Mouse (Mus musculus): ENCODE data around the gene Kdelr3. TPM values are rescaled to one million over a fixed set of nuclear protein-coding genes. Genes with fewer than 3 reads are reported as not detected.

Gene Kdelr3
- polyA plus RNA-seq, 1 experiment from 2014 or later = 18.3 TPM

DNA sequence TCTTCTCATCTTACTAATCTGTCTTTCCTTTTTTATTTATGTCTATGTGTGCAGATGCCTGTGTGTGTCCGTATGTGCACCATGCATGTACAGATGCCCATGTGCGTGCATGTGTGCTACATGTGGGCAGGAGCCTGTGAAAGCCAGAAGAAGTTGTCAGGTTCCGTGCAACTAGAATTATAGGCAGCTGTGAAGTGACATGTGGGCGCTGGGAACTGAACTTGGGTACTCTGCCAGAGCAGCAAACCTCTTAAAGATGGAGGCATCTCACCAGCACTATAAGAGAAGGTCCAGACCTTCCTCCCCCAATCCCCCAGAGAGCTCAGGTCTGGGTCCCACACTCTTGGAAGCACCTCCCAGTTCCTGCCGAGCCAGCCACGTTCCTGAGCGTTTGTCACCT lies 9.8 kb upstream of the Kdelr3 start:
- H3K27me3 ChIP-seq (ENCODE audit: control insufficient read depth, insufficient read depth, low read length) = peaks cover 80% of the 10 kb centered on the region
- H3K27ac ChIP-seq (ENCODE audit: low read depth, low read length) = no peak overlapping the region
- 37% methylated on average over 7 of the region's 7 CpGs for WGBS
- H3K9ac ChIP-seq (ENCODE audit: low read depth, low read length) = no peak overlapping the region
- peaks cover 9% of the 10 kb centered on the region for H3K4me1 ChIP-seq (replicated peaks; ENCODE audit: control insufficient read depth, insufficient read depth, low read length)
- no peak overlapping the region for H3K4me2 ChIP-seq (replicated peaks; ENCODE audit: low read depth, low read length)
- no peak for DNase-seq (ENCODE audit: low spot score)
- no peaks in the 10 kb centered on the region for H3K9me3 ChIP-seq (ENCODE audit: control insufficient read depth, low read length)
- H3K4me3 ChIP-seq (ENCODE audit: low read depth, low read length) = peak overlapping the region; percentile 57; the same call in 1 of the 2 replicates
- ATAC-seq (ENCODE audit: low FRiP score) = no peak
- no peaks in the 10 kb centered on the region for H3K36me3 ChIP-seq (ENCODE audit: control insufficient read depth, insufficient read depth, low read length)

GRCm38 (mm10) chr15:79507055-79507828 lies 9.0 kb upstream of the Kdelr3 start:
- no peak overlapping the region for H3K4me3 ChIP-seq (ENCODE audit: low read depth, low read length)
- H3K27me3 ChIP-seq (ENCODE audit: control insufficient read depth, insufficient read depth, low read length) = peaks cover 79% of the 10 kb centered on the region
- H3K9me3 ChIP-seq (ENCODE audit: control insufficient read depth, low read length) = no peaks in the 10 kb centered on the region
- H3K27ac ChIP-seq (ENCODE audit: low read depth, low read length) = no peak overlapping the region
- no peak for ATAC-seq (ENCODE audit: low FRiP score)
- H3K36me3 ChIP-seq (ENCODE audit: control insufficient read depth, insufficient read depth, low read length) = no peaks in the 10 kb centered on the region
- WGBS = 58% methylated on average over 27 of the region's 31 CpGs
- no peak overlapping the region for H3K9ac ChIP-seq (ENCODE audit: low read depth, low read length)
- H3K4me1 ChIP-seq (replicated peaks; ENCODE audit: control insufficient read depth, insufficient read depth, low read length) = peaks cover 13% of the 10 kb centered on the region
- no peak overlapping the region for H3K4me2 ChIP-seq (replicated peaks; ENCODE audit: low read depth, low read length)
- DNase-seq (ENCODE audit: low spot score) = no peak

- DNase-seq (ENCODE audit: low spot score) = no peak
- 35% methylated on average over 6 of the region's 6 CpGs for WGBS
Observed at GRCm38 (mm10) chr15:79509998-79510397, 6.2 kb upstream of the Kdelr3 start.

GRCm38 (mm10) chr15:79510425-79510824 lies 5.8 kb upstream of the Kdelr3 start:
- peaks cover 10% of the 10 kb centered on the region for H3K4me1 ChIP-seq (replicated peaks; ENCODE audit: control insufficient read depth, insufficient read depth, low read length)
- no peak for ATAC-seq (ENCODE audit: low FRiP score)
- H3K27ac ChIP-seq (ENCODE audit: low read depth, low read length) = no peak overlapping the region
- peaks cover 75% of the 10 kb centered on the region for H3K27me3 ChIP-seq (ENCODE audit: control insufficient read depth, insufficient read depth, low read length)
- H3K9me3 ChIP-seq (ENCODE audit: control insufficient read depth, low read length) = no peaks in the 10 kb centered on the region
- no peak overlapping the region for H3K4me3 ChIP-seq (ENCODE audit: low read depth, low read length)
- no peak overlapping the region for H3K9ac ChIP-seq (ENCODE audit: low read depth, low read length)
- H3K36me3 ChIP-seq (ENCODE audit: control insufficient read depth, insufficient read depth, low read length) = no peaks in the 10 kb centered on the region
- 79% methylated on average over 7 of the region's 7 CpGs for WGBS
- no peak for DNase-seq (ENCODE audit: low spot score)
- H3K4me2 ChIP-seq (replicated peaks; ENCODE audit: low read depth, low read length) = no peak overlapping the region

More at GRCm38 (mm10) chr15:79509998-79510397, 6.2 kb upstream of the Kdelr3 start:
- no peak for ATAC-seq (ENCODE audit: low FRiP score)
- Histone ChIP-seq H3K4me3 (ENCODE audit: low read depth, low read length) (no peak overlapping the region), H3K27me3 (ENCODE audit: control insufficient read depth, insufficient read depth, low read length) (peaks cover 75% of the 10 kb centered on the region), H3K9me3 (ENCODE audit: control insufficient read depth, low read length) (no peaks in the 10 kb centered on the region), H3K36me3 (ENCODE audit: control insufficient read depth, insufficient read depth, low read length) (no peaks in the 10 kb centered on the region), H3K9ac (ENCODE audit: low read depth, low read length) (no peak overlapping the region), H3K4me2 (replicated peaks; ENCODE audit: low read depth, low read length) (no peak overlapping the region), H3K27ac (ENCODE audit: low read depth, low read length) (no peak overlapping the region), H3K4me1 (replicated peaks; ENCODE audit: control insufficient read depth, insufficient read depth, low read length) (peaks cover 12% of the 10 kb centered on the region)

DNA sequence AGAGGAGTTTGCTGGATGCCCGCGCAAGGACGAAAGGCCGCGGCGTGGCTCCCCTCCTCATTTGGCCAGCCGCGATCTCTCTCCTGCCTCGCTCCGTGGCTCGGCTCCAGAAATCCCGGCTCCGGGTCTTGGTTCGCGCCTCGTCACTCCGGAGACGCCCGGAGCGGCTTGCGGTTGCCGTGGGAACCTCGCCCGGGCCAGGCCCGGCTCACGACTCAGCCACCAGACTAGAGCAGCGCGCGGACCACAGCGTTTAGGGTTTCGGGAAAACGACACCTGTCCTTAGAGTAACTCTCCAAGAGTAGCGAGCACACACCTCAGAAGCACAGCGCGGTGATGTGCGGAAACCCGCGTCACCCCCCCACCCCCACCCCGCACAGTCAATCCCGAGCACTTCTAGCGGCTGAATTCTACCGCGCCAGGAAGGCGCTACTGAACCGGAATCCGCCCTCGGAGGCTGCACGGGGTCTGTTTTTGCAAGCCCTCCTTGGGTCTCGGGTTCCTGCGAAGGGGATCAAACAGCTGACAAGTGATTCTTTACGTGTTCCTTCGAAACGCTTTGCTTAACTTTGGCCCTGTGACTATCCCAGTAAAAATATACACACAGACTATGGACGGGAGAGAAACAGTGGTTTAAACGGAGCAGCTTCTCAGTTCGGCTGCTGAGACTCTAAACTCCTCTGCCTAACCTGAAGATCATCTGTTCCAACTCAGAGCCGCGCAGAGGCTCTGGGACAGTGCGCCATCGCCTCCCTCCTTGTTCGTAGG lies 4.5 kb upstream of the Kdelr3 start:
- Histone ChIP-seq H3K4me2 (replicated peaks; ENCODE audit: low read depth, low read length) (peak overlapping the region; percentile 65), H3K4me3 (ENCODE audit: low read depth, low read length) (peak overlapping the region; percentile 37), H3K9me3 (ENCODE audit: control insufficient read depth, low read length) (no peaks in the 10 kb centered on the region), H3K27ac (ENCODE audit: low read depth, low read length) (no peak overlapping the region), H3K4me1 (replicated peaks; ENCODE audit: control insufficient read depth, insufficient read depth, low read length) (peaks cover 11% of the 10 kb centered on the region), H3K36me3 (ENCODE audit: control insufficient read depth, insufficient read depth, low read length) (no peaks in the 10 kb centered on the region), H3K27me3 (ENCODE audit: control insufficient read depth, insufficient read depth, low read length) (peaks cover 75% of the 10 kb centered on the region), H3K9ac (ENCODE audit: low read depth, low read length) (0 out of 2 replicates have a peak overlapping the region, but pooled peaks have one; percentile 7)
- 1% methylated on average over 61 of the region's 61 CpGs for WGBS
- ATAC-seq (ENCODE audit: low FRiP score) (peak; percentile 84), DNase-seq (ENCODE audit: low spot score) (peak; percentile 90)

DNA sequence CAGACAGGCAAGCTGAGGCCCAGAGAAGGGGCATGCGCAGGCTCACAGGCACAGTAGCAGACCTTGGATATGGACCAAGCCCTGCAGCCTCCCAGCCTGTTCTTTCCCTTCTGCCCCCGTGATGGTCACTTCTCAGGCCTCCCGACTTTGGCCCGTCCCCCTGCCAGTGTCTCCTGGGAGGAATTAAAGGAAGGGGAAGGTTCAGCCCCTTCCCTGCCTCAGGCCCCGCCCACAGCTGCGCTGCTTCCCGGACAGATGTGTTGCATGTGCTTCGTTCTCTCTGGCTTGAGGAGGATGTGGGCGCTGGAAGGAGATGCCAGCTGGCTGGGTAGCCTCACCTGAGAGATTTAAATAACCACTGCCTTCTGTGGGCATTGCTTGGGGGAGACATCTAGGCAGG lies 2.3 kb upstream of the Kdelr3 start:
- Histone ChIP-seq H3K36me3 (ENCODE audit: control insufficient read depth, insufficient read depth, low read length) (no peaks in the 10 kb centered on the region), H3K9me3 (ENCODE audit: control insufficient read depth, low read length) (no peaks in the 10 kb centered on the region), H3K9ac (ENCODE audit: low read depth, low read length) (no peak overlapping the region), H3K4me3 (ENCODE audit: low read depth, low read length) (no peak overlapping the region), H3K27me3 (ENCODE audit: control insufficient read depth, insufficient read depth, low read length) (peaks cover 73% of the 10 kb centered on the region), H3K27ac (ENCODE audit: low read depth, low read length) (no peak overlapping the region), H3K4me1 (replicated peaks; ENCODE audit: control insufficient read depth, insufficient read depth, low read length) (peaks cover 12% of the 10 kb centered on the region), H3K4me2 (replicated peaks; ENCODE audit: low read depth, low read length) (no peak overlapping the region)
- whole genome bisulfite sequencing = 14% methylated on average over 7 of the region's 9 CpGs
- no peak for DNase-seq (ENCODE audit: low spot score)
- ATAC-seq (ENCODE audit: low FRiP score) = no peak

GRCm38 (mm10) chr15:79517710-79518109 lies 1.5 kb downstream of the Kdelr3 start:
- H3K27me3 ChIP-seq (ENCODE audit: control insufficient read depth, insufficient read depth, low read length) = peaks cover 46% of the 10 kb centered on the region
- no peak overlapping the region for H3K4me3 ChIP-seq (ENCODE audit: low read depth, low read length)
- no peak overlapping the region for H3K4me2 ChIP-seq (replicated peaks; ENCODE audit: low read depth, low read length)
- ATAC-seq (ENCODE audit: low FRiP score) (no peak), DNase-seq (ENCODE audit: low spot score) (no peak)
- no peak overlapping the region for H3K27ac ChIP-seq (ENCODE audit: low read depth, low read length)
- H3K9ac ChIP-seq (ENCODE audit: low read depth, low read length) = no peak overlapping the region
- 68% methylated on average over 4 of the region's 4 CpGs for WGBS
- H3K36me3 ChIP-seq (ENCODE audit: control insufficient read depth, insufficient read depth, low read length) = no peaks in the 10 kb centered on the region
- no peaks in the 10 kb centered on the region for H3K9me3 ChIP-seq (ENCODE audit: control insufficient read depth, low read length)
- peaks cover 5% of the 10 kb centered on the region for H3K4me1 ChIP-seq (replicated peaks; ENCODE audit: control insufficient read depth, insufficient read depth, low read length)

DNA sequence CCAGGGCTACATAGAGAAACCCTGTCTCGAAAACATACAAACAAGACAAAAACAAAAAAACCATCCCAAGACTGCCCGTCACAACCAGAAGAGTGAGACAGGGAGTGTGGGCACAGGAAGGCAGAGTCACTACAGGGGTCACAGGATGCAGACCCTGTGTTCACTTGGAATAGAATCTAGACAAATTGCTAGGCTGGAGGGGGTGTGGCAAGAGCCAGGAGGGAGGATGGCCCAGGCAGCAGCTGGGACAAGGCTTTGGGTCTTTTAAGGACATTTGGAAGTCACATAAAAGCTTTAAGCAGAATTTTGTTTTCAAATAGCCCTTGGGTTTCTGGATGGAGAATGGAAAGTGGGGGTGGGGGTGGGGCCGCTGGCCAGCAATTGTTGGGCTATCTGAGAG lies 2.4 kb downstream of the Kdelr3 start:
- no peak overlapping the region for H3K27ac ChIP-seq (ENCODE audit: low read depth, low read length)
- peaks cover 41% of the 10 kb centered on the region for H3K27me3 ChIP-seq (ENCODE audit: control insufficient read depth, insufficient read depth, low read length)
- no peak overlapping the region for H3K4me2 ChIP-seq (replicated peaks; ENCODE audit: low read depth, low read length)
- no peaks in the 10 kb centered on the region for H3K36me3 ChIP-seq (ENCODE audit: control insufficient read depth, insufficient read depth, low read length)
- ATAC-seq (ENCODE audit: low FRiP score) = no peak
- no peak overlapping the region for H3K9ac ChIP-seq (ENCODE audit: low read depth, low read length)
- no peaks in the 10 kb centered on the region for H3K9me3 ChIP-seq (ENCODE audit: control insufficient read depth, low read length)
- DNase-seq (ENCODE audit: low spot score) = no peak
- peaks cover 5% of the 10 kb centered on the region for H3K4me1 ChIP-seq (replicated peaks; ENCODE audit: control insufficient read depth, insufficient read depth, low read length)
- 77% methylated on average over 3 of the region's 3 CpGs for WGBS
- H3K4me3 ChIP-seq (ENCODE audit: low read depth, low read length) = no peak overlapping the region

All from hindbrain, embryonic 11.5 days (tissue).